Mouse (Mus musculus) liver, embryonic 12.5 days (tissue): ENCODE data around the gene Mylk2. TPM values are rescaled to one million over a fixed set of nuclear protein-coding genes. Genes with fewer than 3 reads are reported as not detected.

Experiments
- ATAC-seq: fragments of 200-750 bp; cut with Nextera tagmentation; 2 replicates; pipeline ENCODE4 v1.8.0; 2017; ENCODE audit warnings: moderate number of reproducible peaks, mild to moderate bottlenecking, moderate library complexity
- H3K27ac ChIP-seq: fragments of 300-500 bp; sonication (generic); 2 replicates; pipeline ENCODE4 v1.5.1; 2016; ENCODE audit warnings: mild to moderate bottlenecking
- H3K27me3 ChIP-seq: fragments of 300-500 bp; sonication (generic); replicated peaks from 2 replicates; pipeline ENCODE4 v1.6.1; 2016; ENCODE audit warnings: mild to moderate bottlenecking, moderate library complexity
- H3K36me3 ChIP-seq: fragments of 300-500 bp; sonication (generic); 2 replicates; pipeline ENCODE4 v1.6.1; 2016; ENCODE audit warnings: mild to moderate bottlenecking, moderate library complexity
- H3K4me1 ChIP-seq: fragments of 300-500 bp; sonication (generic); 2 replicates; pipeline ENCODE4 v1.6.1; 2016
- H3K4me2 ChIP-seq: fragments of 300-500 bp; sonication (generic); 2 replicates; pipeline ENCODE4 v1.6.1; 2016; ENCODE audit warnings: mild to moderate bottlenecking, moderate library complexity
- H3K4me3 ChIP-seq: fragments of 300-500 bp; sonication (generic); 2 replicates; pipeline ENCODE4 v1.5.1; 2016; ENCODE audit warnings: mild to moderate bottlenecking, moderate library complexity
- H3K9ac ChIP-seq: fragments of 300-500 bp; sonication (generic); 2 replicates; pipeline ENCODE4 v1.6.1; 2016; ENCODE audit warnings: mild to moderate bottlenecking, moderate library complexity
- H3K9me3 ChIP-seq: fragments of 300-500 bp; sonication (generic); replicated peaks from 2 replicates; pipeline ENCODE4 v1.6.1; 2016; ENCODE audit warnings: mild to moderate bottlenecking, moderate library complexity
- WGBS: fragments of 180-500 bp; shearing (Covaris S2); methylation state at CpG from one replicate; pipeline ENCODE4 v1.1.7; 2016; ENCODE audit not compliant: insufficient replicate concordance; 5-methylcytosine and 5-hydroxymethylcytosine counted together
- polyA plus RNA-seq: library from polyadenylated mRNA; unstranded; fragments of >200 nt; fragmentation: Nextera tagmentation; extraction: Ambion mirVana; gene quantifications from 2 replicates; pipeline ENCODE4 v1.2.1, GENCODE M21; 2016

Mylk2 gene
- polyA plus RNA-seq, 1 experiment from 2014 or later = not detected

DNA sequence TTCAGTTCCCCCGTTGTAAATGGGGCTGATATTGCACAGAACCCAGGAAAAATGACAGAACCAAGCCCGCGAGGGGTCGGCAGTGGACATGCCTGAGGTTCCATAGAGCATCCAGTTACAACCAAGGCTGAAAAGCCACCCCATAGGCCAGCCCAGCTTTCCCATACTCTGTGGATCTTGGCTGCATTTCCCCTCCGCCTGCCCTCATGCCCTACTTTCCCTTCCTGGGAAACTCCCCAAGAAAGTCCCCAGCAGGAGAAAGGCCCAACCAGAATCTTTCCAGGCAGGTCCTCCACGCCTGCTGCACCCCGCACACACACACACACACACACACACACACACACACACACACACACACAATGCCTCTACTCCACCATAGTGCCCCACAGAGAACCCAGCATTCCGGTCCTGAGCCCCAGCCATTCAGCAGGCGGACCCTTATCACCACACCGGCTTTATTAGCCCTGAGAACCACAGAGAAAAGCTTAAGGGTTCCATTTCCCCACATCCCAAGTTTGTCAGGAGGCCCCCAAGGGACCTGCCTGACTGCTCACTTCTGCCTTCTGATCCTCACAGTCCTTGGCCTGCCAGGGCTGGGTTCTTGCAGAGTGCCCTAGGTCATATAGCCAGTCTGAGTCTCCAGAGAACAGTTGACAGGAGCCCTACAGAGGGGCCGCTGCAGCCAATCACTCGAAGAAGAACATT, 20.5 kb downstream of the Mylk2 start:
- Histone ChIP-seq H3K4me3 (no peak overlapping the region), H3K4me2 (no peak overlapping the region), H3K27ac (no peak overlapping the region), H3K4me1 (no peaks in the 10 kb centered on the region; the same call in 1 of the 2 replicates), H3K9me3 (no peaks in the 10 kb centered on the region), H3K9ac (no peak overlapping the region), H3K27me3 (peaks cover 9% of the 10 kb centered on the region; the same call in 1 of the 2 replicates), H3K36me3 (no peaks in the 10 kb centered on the region)
- no peak for ATAC-seq
- 61% methylated on average over 10 of the region's 12 CpGs for WGBS

- Histone ChIP-seq H3K27ac (no peak within 1 kb of the TSS), H3K4me1 (no peaks in the 10 kb centered on the region; the same call in 1 of the 2 replicates), H3K9ac (no peak within 1 kb of the TSS), H3K4me2 (no peak within 1 kb of the TSS), H3K36me3 (no peaks in the 10 kb centered on the region), H3K4me3 (no peak within 1 kb of the TSS), H3K27me3 (peaks cover 10% of the 10 kb centered on the region; the same call in 1 of the 2 replicates), H3K9me3 (no peaks in the 10 kb centered on the region)
- no peak for ATAC-seq
- WGBS = 36% methylated on average over 8 of the region's 9 CpGs
Measured at GRCm38 (mm10) chr2:152933048-152933447, 21.9 kb downstream of the Mylk2 start, which contains the start of gene Foxs1. Gene Foxs1 (minus strand): TSS chr2:152933208.

DNA sequence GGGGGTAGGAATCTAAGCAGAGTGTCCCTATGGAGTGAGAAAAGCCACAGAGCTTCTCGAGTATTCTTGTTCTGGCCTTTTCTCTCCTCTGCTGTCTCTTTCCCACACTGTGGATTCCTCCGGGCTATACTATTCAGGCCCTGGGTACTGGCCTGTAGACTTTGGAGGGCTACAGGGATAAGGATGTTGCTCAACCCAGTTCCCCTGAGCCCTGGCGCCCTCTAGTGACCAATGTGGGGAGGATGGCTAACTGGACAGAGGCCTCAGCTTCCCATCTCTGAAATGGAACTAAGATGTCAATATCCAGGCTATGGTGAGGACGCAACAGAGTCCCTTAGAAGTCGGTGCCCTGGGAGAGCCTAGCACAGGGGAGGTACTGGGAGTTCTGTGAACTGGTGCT, 22.5 kb downstream of the Mylk2 start:
- no peak overlapping the region for H3K4me3 ChIP-seq
- WGBS = 20% methylated on average over 5 of the region's 5 CpGs
- H3K9me3 ChIP-seq = no peaks in the 10 kb centered on the region
- no peak overlapping the region for H3K4me2 ChIP-seq
- H3K27me3 ChIP-seq = peaks cover 15% of the 10 kb centered on the region
- no peaks in the 10 kb centered on the region for H3K36me3 ChIP-seq
- peak; percentile 24; the same call in 1 of the 2 replicates for ATAC-seq
- no peak overlapping the region for H3K9ac ChIP-seq
- H3K27ac ChIP-seq = no peak overlapping the region
- no peaks in the 10 kb centered on the region; the same call in 1 of the 2 replicates for H3K4me1 ChIP-seq

- H3K27me3 ChIP-seq = peaks cover 78% of the 10 kb centered on the region
- no peak for ATAC-seq
- H3K9ac ChIP-seq = no peak overlapping the region
- WGBS = 3% methylated on average over 4 of the region's 4 CpGs
- H3K4me1 ChIP-seq = 0 out of 2 replicates have a peak, but pooled peaks cover 6% of the 10 kb centered on the region
- no peaks in the 10 kb centered on the region for H3K36me3 ChIP-seq
- H3K9me3 ChIP-seq = no peaks in the 10 kb centered on the region
- no peak overlapping the region for H3K4me2 ChIP-seq
- no peak overlapping the region for H3K27ac ChIP-seq
- no peak overlapping the region for H3K4me3 ChIP-seq
Measured at GRCm38 (mm10) chr2:152939846-152940245, 28.7 kb downstream of the Mylk2 start.

- Histone ChIP-seq H3K27ac (no peak overlapping the region), H3K4me1 (0 out of 2 replicates have a peak, but pooled peaks cover 6% of the 10 kb centered on the region), H3K4me2 (no peak overlapping the region), H3K9ac (no peak overlapping the region), H3K9me3 (no peaks in the 10 kb centered on the region), H3K36me3 (no peaks in the 10 kb centered on the region), H3K27me3 (peaks cover 81% of the 10 kb centered on the region), H3K4me3 (no peak overlapping the region)
- WGBS = 60% methylated on average over 6 of the region's 6 CpGs
- ATAC-seq = no peak
Measured at GRCm38 (mm10) chr2:152941106-152941505, 30.0 kb downstream of the Mylk2 start.

DNA sequence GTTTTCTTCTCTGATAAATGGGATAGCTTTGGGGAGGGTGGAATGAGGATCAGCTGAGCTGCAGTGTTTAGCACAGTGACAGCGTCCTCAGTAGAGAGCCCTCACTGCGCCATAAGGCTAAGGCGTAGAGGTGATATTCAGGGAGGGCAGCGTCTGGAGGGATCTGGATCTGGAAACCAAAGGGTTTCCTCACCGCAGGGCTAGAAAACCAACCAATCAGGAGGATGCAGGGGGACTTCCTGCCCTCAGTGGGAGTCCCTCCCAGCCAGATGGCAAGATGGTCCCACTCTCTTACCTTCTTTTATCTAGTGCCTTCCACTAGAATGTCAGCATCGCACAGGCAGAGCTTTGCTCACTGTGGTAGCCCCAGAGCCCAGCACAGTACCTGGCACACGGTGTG, 30.6 kb downstream of the Mylk2 start:
- peaks cover 88% of the 10 kb centered on the region for H3K27me3 ChIP-seq
- no peak overlapping the region for H3K27ac ChIP-seq
- no peak overlapping the region for H3K4me2 ChIP-seq
- H3K9me3 ChIP-seq = no peaks in the 10 kb centered on the region
- H3K4me3 ChIP-seq = no peak overlapping the region
- 0 out of 2 replicates have a peak, but pooled peaks cover 6% of the 10 kb centered on the region for H3K4me1 ChIP-seq
- H3K36me3 ChIP-seq = no peaks in the 10 kb centered on the region
- 13% methylated on average over 7 of the region's 7 CpGs for WGBS
- ATAC-seq = no peak
- H3K9ac ChIP-seq = no peak overlapping the region

DNA sequence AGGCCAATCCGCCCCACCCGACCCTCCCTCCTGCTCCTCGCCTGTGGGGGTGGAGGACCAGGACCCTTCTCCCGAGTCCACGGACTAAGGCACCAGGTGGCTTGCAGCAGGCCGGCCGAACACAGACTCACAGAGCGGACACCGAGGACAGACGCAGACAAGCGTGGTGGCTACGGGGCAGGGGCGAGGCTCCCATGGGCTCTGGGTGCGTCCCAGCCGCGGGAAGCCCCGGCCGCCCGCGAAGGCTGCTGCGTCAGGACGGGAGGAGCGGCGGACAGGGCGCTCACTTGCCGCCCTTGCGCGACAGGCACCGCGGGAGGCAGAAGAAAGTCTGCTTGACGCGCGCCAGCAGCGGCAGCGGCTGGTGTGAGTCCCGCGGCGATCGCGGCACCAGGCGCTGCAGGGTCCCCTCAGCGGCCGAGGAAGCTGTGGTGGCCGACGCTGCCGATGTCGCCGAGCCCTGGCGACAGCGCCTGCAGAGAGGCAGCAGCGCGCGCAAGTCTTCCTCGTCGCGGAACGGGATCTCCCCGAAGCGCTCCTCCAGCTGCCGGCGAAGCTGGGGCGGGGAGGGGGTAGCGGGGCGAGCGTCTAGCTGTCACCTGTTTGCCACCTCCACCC, 31.9 kb downstream of the Mylk2 start:
- peaks cover 99% of the 10 kb centered on the region for H3K27me3 ChIP-seq
- ATAC-seq = no peak
- 0 out of 2 replicates have a peak, but pooled peaks cover 6% of the 10 kb centered on the region for H3K4me1 ChIP-seq
- WGBS = under 1% methylated on average over 65 of the region's 65 CpGs
- no peak overlapping the region for H3K27ac ChIP-seq
- peak overlapping the region; percentile 57 for H3K4me2 ChIP-seq
- peak overlapping the region; percentile 34 for H3K4me3 ChIP-seq
- no peaks in the 10 kb centered on the region for H3K36me3 ChIP-seq
- no peaks in the 10 kb centered on the region for H3K9me3 ChIP-seq
- H3K9ac ChIP-seq = no peak overlapping the region

DNA sequence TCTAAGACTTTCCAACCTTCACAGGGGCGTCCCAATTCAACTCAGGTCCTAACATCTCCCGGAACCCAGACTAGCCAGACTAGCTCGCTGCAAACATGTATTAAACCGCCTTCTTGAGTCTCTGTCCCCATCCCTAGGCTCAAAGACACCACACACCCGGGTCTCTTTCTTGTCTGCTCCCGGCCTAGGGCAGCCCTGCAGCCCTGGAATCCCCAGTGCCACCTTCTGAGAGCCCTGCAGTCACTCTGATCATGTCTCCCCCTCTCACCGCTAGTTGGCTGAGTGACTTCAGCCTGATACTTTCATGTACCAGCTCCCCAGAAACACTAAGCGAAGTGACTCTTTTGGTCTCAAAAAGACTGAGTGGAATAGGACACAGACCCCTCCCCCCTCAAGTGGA, 32.4 kb downstream of the Mylk2 start:
- no peaks in the 10 kb centered on the region for H3K9me3 ChIP-seq
- H3K9ac ChIP-seq = no peak overlapping the region
- ATAC-seq = no peak
- H3K4me3 ChIP-seq = peak overlapping the region; percentile 34; the same call in 1 of the 2 replicates
- peak overlapping the region; percentile 57 for H3K4me2 ChIP-seq
- H3K27me3 ChIP-seq = peaks cover 99% of the 10 kb centered on the region
- no peak overlapping the region for H3K27ac ChIP-seq
- 8% methylated on average over 8 of the region's 8 CpGs for WGBS
- H3K4me1 ChIP-seq = 0 out of 2 replicates have a peak, but pooled peaks cover 6% of the 10 kb centered on the region
- no peaks in the 10 kb centered on the region for H3K36me3 ChIP-seq

- no peak overlapping the region for H3K4me3 ChIP-seq
- no peak overlapping the region for H3K9ac ChIP-seq
- H3K9me3 ChIP-seq = no peaks in the 10 kb centered on the region
- WGBS = 42% methylated on average over 9 of the region's 9 CpGs
- peaks cover 99% of the 10 kb centered on the region for H3K27me3 ChIP-seq
- no peaks in the 10 kb centered on the region for H3K36me3 ChIP-seq
- H3K27ac ChIP-seq = no peak overlapping the region
- no peak overlapping the region for H3K4me2 ChIP-seq
- no peak for ATAC-seq
- 0 out of 2 replicates have a peak, but pooled peaks cover 6% of the 10 kb centered on the region for H3K4me1 ChIP-seq
Measured at GRCm38 (mm10) chr2:152944013-152944412, 32.9 kb downstream of the Mylk2 start.

DNA sequence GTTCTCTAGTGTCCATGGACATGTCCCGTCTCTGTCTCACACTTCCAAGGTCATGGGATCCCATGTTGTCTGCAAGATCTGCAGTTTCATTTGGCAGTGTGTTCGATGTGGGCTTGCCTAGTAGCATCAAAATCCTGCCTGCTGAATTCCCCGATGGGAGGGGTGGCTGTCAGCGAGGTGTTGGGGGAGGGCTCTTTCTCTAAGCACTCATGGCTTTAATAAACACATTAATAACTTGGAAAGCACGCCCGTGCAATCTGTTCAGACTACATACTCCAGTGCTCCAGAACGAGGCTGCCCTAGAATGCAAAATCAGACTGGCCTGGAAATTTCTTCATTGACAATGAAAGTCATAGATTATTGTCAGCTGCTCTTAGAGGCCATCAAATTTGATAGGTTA, 35.9 kb downstream of the Mylk2 start:
- Histone ChIP-seq H3K4me2 (no peak overlapping the region), H3K27me3 (peaks cover 99% of the 10 kb centered on the region), H3K9me3 (no peaks in the 10 kb centered on the region), H3K36me3 (no peaks in the 10 kb centered on the region), H3K27ac (no peak overlapping the region), H3K9ac (no peak overlapping the region), H3K4me3 (no peak overlapping the region), H3K4me1 (peaks cover 13% of the 10 kb centered on the region)
- no peak for ATAC-seq
- WGBS = 51% methylated on average over 7 of the region's 7 CpGs

DNA sequence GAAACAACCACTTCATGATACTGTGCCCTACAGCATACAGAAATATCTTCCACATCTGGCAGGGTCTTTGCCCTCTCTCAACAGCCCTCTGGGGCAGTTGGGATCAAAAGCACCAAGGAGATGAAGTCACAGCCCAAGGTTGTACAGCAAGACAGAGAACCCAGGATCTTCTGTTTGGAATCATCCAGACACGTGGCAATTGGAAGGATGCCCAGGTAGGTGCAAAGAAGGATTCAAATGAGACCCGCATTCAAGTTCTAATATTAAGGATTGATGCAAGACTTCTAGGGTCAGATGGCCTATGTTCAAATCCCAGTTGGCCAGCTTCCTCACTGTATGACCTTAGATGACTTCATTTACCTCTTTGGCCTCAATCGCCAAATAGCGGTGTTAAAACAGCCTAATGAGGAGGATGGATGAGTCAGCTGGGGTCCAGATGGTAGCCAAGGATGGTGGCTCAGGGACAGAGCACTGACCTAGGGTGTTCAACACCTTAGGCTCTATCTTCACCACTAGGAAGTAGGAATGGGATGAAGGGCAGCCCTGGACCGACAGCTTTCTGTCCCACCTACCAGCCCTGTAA, 37.4 kb downstream of the Mylk2 start:
- ATAC-seq = no peak

More for the DNA sequence above, 37.4 kb downstream of the Mylk2 start:
- H3K4me2 ChIP-seq = no peak overlapping the region
- WGBS = 65% methylated on average over 5 of the region's 5 CpGs
- H3K9ac ChIP-seq = no peak overlapping the region
- H3K27ac ChIP-seq = no peak overlapping the region
- peaks cover 95% of the 10 kb centered on the region for H3K27me3 ChIP-seq
- no peak overlapping the region for H3K4me3 ChIP-seq
- H3K4me1 ChIP-seq = peaks cover 7% of the 10 kb centered on the region
- H3K36me3 ChIP-seq = no peaks in the 10 kb centered on the region
- H3K9me3 ChIP-seq = no peaks in the 10 kb centered on the region
